Mouse (Mus musculus): ENCODE data around the gene Metap1d. TPM values are rescaled to one million over a fixed set of nuclear protein-coding genes. Genes with fewer than 3 reads are reported as not detected.

Metap1d gene
- total and polyA plus RNA-seq, 3 experiments, result 18.9 to 28.3 (median 21.5) TPM

DNA sequence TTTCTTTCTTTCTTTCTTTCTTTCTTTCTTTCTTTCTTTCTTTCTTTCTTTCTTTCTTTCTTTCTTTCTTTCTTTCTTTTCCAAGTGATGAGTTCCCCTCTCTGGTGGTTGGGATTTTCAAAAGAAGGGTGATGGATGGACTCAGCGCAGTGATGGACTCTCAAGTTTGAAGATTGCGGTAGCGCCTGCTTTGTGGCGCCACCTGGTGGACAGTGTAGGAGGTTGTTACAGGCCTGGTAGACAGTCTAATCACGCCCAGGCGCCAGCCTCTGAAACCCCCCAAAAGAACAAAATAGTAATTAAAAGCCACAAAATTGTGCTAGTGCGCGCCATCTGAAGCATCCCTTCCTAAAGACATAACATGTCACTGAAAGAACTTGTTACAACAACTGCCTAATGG, 94.8 kb downstream of the Metap1d start:
- H3K4me3 ChIP-seq (replicated peaks in 1 of 3; ENCODE audit: low read depth in 2 of 3, low read length in 2 of 3, poor library complexity in 1 of 3), result no peak overlapping the region
- in situ Hi-C loops (cut with MboI; ENCODE audit: low pct_ligation_motif_present, low pct_unique_long_range_greater_than_20kb, low sequenced_read_pairs), result loop anchor here (25.0 kb wide), 1 partner anchor 261 kb away; no protein-coding TSS in a partner anchor
- peaks cover 31% of the 10 kb centered on the region for H3K9me3 ChIP-seq (replicated peaks; ENCODE audit: low read length)
- H3K4me2 ChIP-seq (ENCODE audit: insufficient read depth, low read depth, poor library complexity, severe bottlenecking), result no peak overlapping the region
- no peaks in the 10 kb centered on the region for H3K36me3 ChIP-seq (replicated peaks in 1 of 2; ENCODE audit: control insufficient read depth in 1 of 2, insufficient read depth in 1 of 2, low read length in 1 of 2)
- peaks cover 0 to 7% of the 10 kb centered on the region in 2 experiments; a peak in 2 of 4 replicates for H3K4me1 ChIP-seq (ENCODE audit: control insufficient read depth in 1 of 2, insufficient read depth in 2 of 2)
- TF ChIP-seq UBTF (IDR thresholded peaks at IDR 0.05; ENCODE audit: low read depth, low read length) (no peak), ZC3H11A (IDR thresholded peaks at IDR 0.05; ENCODE audit: low read depth, low read length) (peak; percentile 23; the same call in 1 of the 2 replicates), RAD21 (IDR thresholded peaks at IDR 0.05; ENCODE audit: low read depth, low read length) (peak; percentile 72), SMC3 (IDR thresholded peaks at IDR 0.05; ENCODE audit: low read depth, low read length) (peak; percentile 85), CTCF (conservative IDR thresholded peaks at IDR 0.05 in 1 of 2, IDR thresholded peaks at IDR 0.05 in 1 of 2; ENCODE audit: low read depth in 2 of 2, low read length in 2 of 2) (peak; percentile 4 to 80; a peak in 2 of 4 replicates)
- dilution Hi-C loops (cut with MboI; ENCODE audit: extremely low pct_ligation_motif_present, extremely low pct_unique_long_range_greater_than_20kb, low sequenced_read_pairs), result no loop called here
- H3K79me2 ChIP-seq (replicated peaks; ENCODE audit: control insufficient read depth, extremely low read depth, insufficient read depth, poor library complexity, severe bottlenecking), result no peaks in the 10 kb centered on the region
- no peak overlapping the region for H3K27ac ChIP-seq (ENCODE audit: insufficient read depth, low read depth)
- H3K9ac ChIP-seq (ENCODE audit: insufficient read depth, low read depth), result no peak overlapping the region
- peaks cover 2% of the 10 kb centered on the region for H3K27me3 ChIP-seq (replicated peaks)
- DNase-seq (ENCODE audit: extremely low read depth), result peak; percentile 57

DNA sequence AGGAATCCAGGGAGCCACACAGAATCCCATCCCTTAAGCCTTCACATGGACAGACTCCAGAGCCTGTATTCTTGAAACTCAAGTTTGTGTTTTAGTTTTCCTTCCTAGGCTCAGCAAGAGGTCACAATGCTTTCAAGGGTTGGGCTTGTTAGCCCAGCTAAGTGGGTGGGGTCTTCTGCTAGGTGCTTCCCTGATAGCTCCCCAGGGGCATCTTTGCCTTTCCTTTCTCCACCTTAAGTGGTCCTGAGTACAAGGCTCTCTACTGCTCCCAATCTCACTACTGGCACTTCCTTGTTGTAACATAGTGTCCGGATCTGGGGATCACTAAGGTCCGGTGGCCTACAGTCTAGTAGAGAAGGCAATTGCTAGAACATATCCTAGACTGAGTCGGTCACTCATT, 97.3 kb downstream of the Metap1d start:
- TF ChIP-seq CHD2 (IDR thresholded peaks at IDR 0.05; ENCODE audit: low read length) (no peak), MXI1 (IDR thresholded peaks at IDR 0.05; ENCODE audit: low read depth, low read length) (no peak), ETS1 (conservative IDR thresholded peaks at IDR 0.05; ENCODE audit: low read depth, low read length) (no peak), JUN (IDR thresholded peaks at IDR 0.05; ENCODE audit: insufficient read depth, low read depth, low read length) (no peak), SIN3A (IDR thresholded peaks at IDR 0.05; ENCODE audit: low read length) (no peak), MAFK (IDR thresholded peaks at IDR 0.05; ENCODE audit: insufficient replicate concordance, low read length) (no peak)
- H3K36me3 ChIP-seq (replicated peaks in 1 of 2; ENCODE audit: control insufficient read depth in 1 of 2, insufficient read depth in 1 of 2, low read length in 1 of 2), result no peaks in the 10 kb centered on the region
- H3K9ac ChIP-seq (ENCODE audit: insufficient read depth, low read depth), result no peak overlapping the region
- no peak for DNase-seq (ENCODE audit: extremely low read depth)
- no peak overlapping the region for H3K4me2 ChIP-seq (ENCODE audit: insufficient read depth, low read depth, poor library complexity, severe bottlenecking)
- H3K4me1 ChIP-seq (ENCODE audit: control insufficient read depth in 1 of 2, insufficient read depth in 2 of 2), result peaks cover 0 to 7% of the 10 kb centered on the region in 2 experiments; a peak in 2 of 4 replicates
- peaks cover 2% of the 10 kb centered on the region for H3K27me3 ChIP-seq (replicated peaks)
- H3K9me3 ChIP-seq (replicated peaks; ENCODE audit: low read length), result peaks cover 17% of the 10 kb centered on the region
- H3K79me2 ChIP-seq (replicated peaks; ENCODE audit: control insufficient read depth, extremely low read depth, insufficient read depth, poor library complexity, severe bottlenecking), result no peaks in the 10 kb centered on the region
- dilution Hi-C loops (cut with MboI; ENCODE audit: extremely low pct_ligation_motif_present, extremely low pct_unique_long_range_greater_than_20kb, low sequenced_read_pairs), result no loop called here
- in situ Hi-C loops (cut with MboI; ENCODE audit: low pct_ligation_motif_present, low pct_unique_long_range_greater_than_20kb, low sequenced_read_pairs), result no loop called here
- H3K27ac ChIP-seq (ENCODE audit: insufficient read depth, low read depth), result no peak overlapping the region
- no peak overlapping the region for H3K4me3 ChIP-seq (replicated peaks in 1 of 3; ENCODE audit: low read depth in 2 of 3, low read length in 2 of 3, poor library complexity in 1 of 3)

DNA sequence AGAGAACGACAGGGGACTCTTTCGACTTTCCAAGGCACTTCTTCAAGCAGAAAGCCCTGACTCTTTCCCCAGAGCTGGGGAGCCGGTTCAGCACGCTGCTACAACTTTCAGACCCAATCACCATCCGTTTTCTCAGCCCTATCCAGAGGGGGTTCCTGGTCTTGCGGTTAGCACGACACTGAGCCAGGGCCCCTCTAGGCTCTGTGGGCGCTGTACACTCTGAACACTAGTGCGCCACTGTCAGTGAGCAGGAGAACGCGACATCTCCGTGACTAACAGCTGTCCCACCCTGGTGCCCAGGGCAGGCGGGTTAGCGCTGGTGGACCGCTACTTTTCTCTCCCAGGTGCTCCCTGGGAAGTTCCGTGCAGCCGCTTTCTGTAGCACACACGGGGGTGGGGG, 98.6 kb downstream of the Metap1d start:
- H3K9me3 ChIP-seq (replicated peaks; ENCODE audit: low read length), result peaks cover 3% of the 10 kb centered on the region
- H3K4me1 ChIP-seq (ENCODE audit: control insufficient read depth in 1 of 2, insufficient read depth in 2 of 2), result peaks cover 0 to 7% of the 10 kb centered on the region in 2 experiments; a peak in 2 of 4 replicates
- no peak for TF ChIP-seq USF1 (IDR thresholded peaks at IDR 0.05; ENCODE audit: low read depth, low read length)
- no peak for TF ChIP-seq RCOR1 (conservative IDR thresholded peaks at IDR 0.05; ENCODE audit: low read depth, low read length)
- TF ChIP-seq JUN (IDR thresholded peaks at IDR 0.05; ENCODE audit: insufficient read depth, low read depth, low read length), result no peak
- TF ChIP-seq ZMIZ1 (IDR thresholded peaks at IDR 0.05; ENCODE audit: low read depth, low read length), result no peak
- TF ChIP-seq GABPA (IDR thresholded peaks at IDR 0.05; ENCODE audit: insufficient replicate concordance, low read depth, low read length), result no peak
- TF ChIP-seq BHLHE40 (IDR thresholded peaks at IDR 0.05; ENCODE audit: low read depth, low read length), result no peak
- no peak for TF ChIP-seq RAD21 (IDR thresholded peaks at IDR 0.05; ENCODE audit: low read depth, low read length)
- TF ChIP-seq MYC (IDR thresholded peaks at IDR 0.05; ENCODE audit: low read depth, low read length), result no peak
- no peak for TF ChIP-seq MAX (IDR thresholded peaks at IDR 0.05; ENCODE audit: low read length)
- TF ChIP-seq IRF4 (IDR thresholded peaks at IDR 0.05; ENCODE audit: low read depth, low read length), result no peak
- no peak for TF ChIP-seq PAX5 (IDR thresholded peaks at IDR 0.05; ENCODE audit: low read length)
- TF ChIP-seq CTCF (conservative IDR thresholded peaks at IDR 0.05 in 1 of 2, IDR thresholded peaks at IDR 0.05 in 1 of 2; ENCODE audit: low read depth in 2 of 2, low read length in 2 of 2), result no peak
- no peaks in the 10 kb centered on the region for H3K36me3 ChIP-seq (replicated peaks in 1 of 2; ENCODE audit: control insufficient read depth in 1 of 2, insufficient read depth in 1 of 2, low read length in 1 of 2)
- peaks cover 2% of the 10 kb centered on the region for H3K27me3 ChIP-seq (replicated peaks)
- no peak overlapping the region for H3K4me2 ChIP-seq (ENCODE audit: insufficient read depth, low read depth, poor library complexity, severe bottlenecking)
- no peak overlapping the region for H3K4me3 ChIP-seq (replicated peaks in 1 of 3; ENCODE audit: low read depth in 2 of 3, low read length in 2 of 3, poor library complexity in 1 of 3)
- in situ Hi-C loops (cut with MboI; ENCODE audit: low pct_ligation_motif_present, low pct_unique_long_range_greater_than_20kb, low sequenced_read_pairs), result no loop called here
- H3K27ac ChIP-seq (ENCODE audit: insufficient read depth, low read depth), result no peak overlapping the region
- dilution Hi-C loops (cut with MboI; ENCODE audit: extremely low pct_ligation_motif_present, extremely low pct_unique_long_range_greater_than_20kb, low sequenced_read_pairs), result no loop called here
- H3K79me2 ChIP-seq (replicated peaks; ENCODE audit: control insufficient read depth, extremely low read depth, insufficient read depth, poor library complexity, severe bottlenecking), result no peaks in the 10 kb centered on the region
- DNase-seq (ENCODE audit: extremely low read depth), result no peak
- no peak overlapping the region for H3K9ac ChIP-seq (ENCODE audit: insufficient read depth, low read depth)

All from CH12.LX (cell line).